Comparison of ENCODE assay signal across 17 mouse cellular contexts in the genomic region with DNA sequence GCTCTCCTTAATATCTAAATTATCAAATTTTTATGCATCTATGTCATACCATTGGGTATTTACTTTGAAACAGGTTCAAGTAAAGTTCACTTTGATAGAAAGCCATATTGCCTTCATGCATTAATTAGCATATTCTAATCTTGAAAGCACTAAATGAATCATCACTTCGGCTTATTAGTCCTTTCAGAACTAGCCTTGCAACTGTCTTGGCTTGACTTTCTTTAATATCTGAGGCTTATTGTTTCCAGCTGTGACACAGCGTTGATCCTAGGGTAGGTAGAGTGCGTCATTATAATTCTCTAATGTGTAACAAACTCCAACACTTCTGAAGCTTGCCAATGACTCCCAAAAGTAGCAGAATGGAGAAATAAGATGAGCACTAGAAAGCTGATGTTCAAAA.
"Had no signal": no experiment of that assay in that cellular context is flagged by ENCODE, and none has a peak within 500 bp of the region (broad histone marks: within the 10 kb centered on the region; RNA-seq: fewer than 3 reads in every experiment).

No protein-coding gene starts in this region.

- DNase-seq: kidney, adult 9 months; kidney, postnatal 10 days; kidney, postnatal 4 days; lung, postnatal 14 days; right cerebral cortex, postnatal 4 days; spleen, adult 18-20 months; thymus, adult 18-20 months; thymus, postnatal 25 days had no signal

- H3K9ac ChIP-seq: liver, embryonic 15.5 days; lung, embryonic 15.5 days; midbrain, embryonic 15.5 days; neural tube, embryonic 12.5 days had no signal

- H3K4me1 ChIP-seq: liver, embryonic 15.5 days; lung, embryonic 15.5 days; megakaryocyte, embryonic 14.5 days; midbrain, embryonic 15.5 days; neural tube, embryonic 12.5 days had no signal

- H3K27me3 ChIP-seq: liver, embryonic 15.5 days; lung, embryonic 15.5 days; megakaryocyte, embryonic 14.5 days; midbrain, embryonic 15.5 days; neural tube, embryonic 12.5 days had no signal

- ATAC-seq: intestine, postnatal 0 days; midbrain, embryonic 15.5 days had no signal

- H3K4me2 ChIP-seq: liver, embryonic 15.5 days; lung, embryonic 15.5 days; midbrain, embryonic 11.5 days; midbrain, embryonic 15.5 days; neural tube, embryonic 12.5 days had no signal

- H3K9me3 ChIP-seq: liver, embryonic 15.5 days; lung, embryonic 15.5 days; midbrain, embryonic 15.5 days; neural tube, embryonic 12.5 days had no signal

- H3K4me3 ChIP-seq: left cerebral cortex, adult 2 months; liver, embryonic 15.5 days; lung, embryonic 15.5 days; megakaryocyte, embryonic 14.5 days; midbrain, embryonic 15.5 days; neural tube, embryonic 12.5 days had no signal

- H3K27ac ChIP-seq: left cerebral cortex, adult 2 months; liver, embryonic 15.5 days; lung, embryonic 15.5 days; macrophage; midbrain, embryonic 15.5 days; neural tube, embryonic 12.5 days had no signal

- H3K36me3 ChIP-seq: liver, embryonic 15.5 days; lung, embryonic 15.5 days; midbrain, embryonic 15.5 days; neural tube, embryonic 12.5 days had no signal
